Mouse (Mus musculus) kidney, adult 2 months (tissue): ENCODE results near the gene Hoxc6.

Experiments
- CTCF ChIP-seq: fragments of 200-500 bp; conservative IDR thresholded peaks from 2 replicates; pipeline ENCODE4 v1.5.1; 2011; ENCODE audit warnings: low read depth, mild to moderate bottlenecking, control low read depth, low read length, moderate library complexity, mixed read lengths; ENCODE audit not compliant: insufficient read depth, insufficient read length
- POLR2A ChIP-seq: fragments of 200-500 bp; IDR thresholded peaks from one replicate; pipeline ENCODE4 v1.6.1; 2011; ENCODE audit warnings: low read depth, low read length, control low read depth

- TF ChIP-seq CTCF = no peak
- TF ChIP-seq POLR2A = no peak
Observed at GRCm38 (mm10) chr15:103010112-103010846, 12.2 kb downstream of the Hoxc6 start.
